Comparison of ENCODE assay signal across 28 mouse cellular contexts in genomic region chr7:109220026-109220425, GRCm38 (mm10). TPM values are rescaled to one million over a fixed set of nuclear protein-coding genes. Genes with fewer than 3 reads are reported as not detected.
A peak's percentile ranks its signal among the peaks of the same experiment; 100 is the strongest.
DNase-seq lines count a peak whose midpoint lies in the region; ATAC-seq and TF ChIP-seq lines count a peak whose summit lies in the region.
"Had no signal": no experiment of that assay in that cellular context is flagged by ENCODE, and none has a peak within 500 bp of the region (broad histone marks: within the 10 kb centered on the region; RNA-seq: fewer than 3 reads in every experiment).

No protein-coding gene starts in this region.

- in situ Hi-C loops in Patski (cut with MboI; ENCODE audit: low pct_unique_long_range_greater_than_20kb) = loop anchor here (10.0 kb wide), 1 partner anchor 85 kb away; no protein-coding TSS in a partner anchor

- no peak for ATAC-seq in hindbrain, postnatal 0 days
- no peak for ATAC-seq in midbrain, embryonic 14.5 days (ENCODE audit: low FRiP score, low TSS enrichment)
- peak; percentile 55 for ATAC-seq in Patski
- ATAC-seq: CD4-positive, CD25-positive, alpha-beta regulatory T cell, adult 4 months; forebrain, embryonic 16.5 days; inflammation-experienced regulatory T-cells, adult 6 months; intestine, embryonic 16.5 days had no signal

- no peak overlapping the region for H3K4me3 ChIP-seq in hindbrain, embryonic 10.5 days
- H3K4me3 ChIP-seq in hindbrain, postnatal 0 days (ENCODE audit: low read length) = no peak overlapping the region
- no peak overlapping the region for H3K4me3 ChIP-seq in midbrain, embryonic 10.5 days
- H3K4me3 ChIP-seq in midbrain, embryonic 14.5 days (replicated peaks; ENCODE audit: low read depth, low read length) = no peak overlapping the region
- H3K4me3 ChIP-seq: embryonic facial prominence, embryonic 12.5 days; embryonic facial prominence, embryonic 15.5 days; forebrain, embryonic 12.5 days; heart, embryonic 12.5 days; heart, embryonic 15.5 days; hindbrain, embryonic 15.5 days had no signal

- CTCF ChIA-PET in Patski (lab: Charles Lee) = interaction anchor here (0.7 to 1.2 kb wide), 4 partner anchors 50 to 205 kb away, joined by 3 to 4 read pairs (median 3); no protein-coding TSS in a partner anchor

- POLR2A ChIA-PET in Patski (lab: Charles Lee) = no interaction called here

- no peaks in the 10 kb centered on the region for H3K9me3 ChIP-seq in hindbrain, embryonic 10.5 days
- no peaks in the 10 kb centered on the region for H3K9me3 ChIP-seq in hindbrain, postnatal 0 days (ENCODE audit: low read length)
- no peaks in the 10 kb centered on the region for H3K9me3 ChIP-seq in midbrain, embryonic 10.5 days (replicated peaks)
- no peaks in the 10 kb centered on the region for H3K9me3 ChIP-seq in midbrain, embryonic 14.5 days (ENCODE audit: control insufficient read depth, low read length)
- H3K9me3 ChIP-seq: embryonic facial prominence, embryonic 12.5 days; embryonic facial prominence, embryonic 15.5 days; forebrain, embryonic 12.5 days; heart, embryonic 12.5 days; heart, embryonic 15.5 days; hindbrain, embryonic 15.5 days had no signal

- no peaks in the 10 kb centered on the region for H3K27me3 ChIP-seq in hindbrain, embryonic 10.5 days (ENCODE audit: insufficient read depth, poor library complexity, severe bottlenecking)
- no peaks in the 10 kb centered on the region for H3K27me3 ChIP-seq in hindbrain, postnatal 0 days (ENCODE audit: insufficient read depth, low read length)
- peaks cover 11% of the 10 kb centered on the region for H3K27me3 ChIP-seq in midbrain, embryonic 10.5 days (ENCODE audit: low read depth, poor library complexity, severe bottlenecking)
- no peaks in the 10 kb centered on the region for H3K27me3 ChIP-seq in midbrain, embryonic 14.5 days (ENCODE audit: control insufficient read depth, insufficient read depth, low read length)
- H3K27me3 ChIP-seq in Patski = no peaks in the 10 kb centered on the region
- H3K27me3 ChIP-seq: embryonic facial prominence, embryonic 12.5 days; embryonic facial prominence, embryonic 15.5 days; heart, embryonic 12.5 days; heart, embryonic 15.5 days; hindbrain, embryonic 15.5 days had no signal

- no peaks in the 10 kb centered on the region for H3K36me3 ChIP-seq in hindbrain, embryonic 10.5 days
- no peaks in the 10 kb centered on the region for H3K36me3 ChIP-seq in hindbrain, postnatal 0 days (ENCODE audit: insufficient read depth, low read length)
- H3K36me3 ChIP-seq in midbrain, embryonic 10.5 days = no peaks in the 10 kb centered on the region
- no peaks in the 10 kb centered on the region for H3K36me3 ChIP-seq in midbrain, embryonic 14.5 days (ENCODE audit: control insufficient read depth, insufficient read depth, low read length)
- H3K36me3 ChIP-seq: embryonic facial prominence, embryonic 12.5 days; embryonic facial prominence, embryonic 15.5 days; forebrain, embryonic 12.5 days; heart, embryonic 12.5 days; heart, embryonic 15.5 days; hindbrain, embryonic 15.5 days had no signal

- no peak overlapping the region for H3K4me2 ChIP-seq in hindbrain, postnatal 0 days (ENCODE audit: low read depth, low read length)
- H3K4me2 ChIP-seq in midbrain, embryonic 14.5 days (ENCODE audit: low read length) = no peak overlapping the region
- H3K4me2 ChIP-seq: embryonic facial prominence, embryonic 12.5 days; embryonic facial prominence, embryonic 15.5 days; forebrain, embryonic 12.5 days; heart, embryonic 12.5 days; heart, embryonic 15.5 days; hindbrain, embryonic 15.5 days had no signal

- 79% methylated on average over 4 of the region's 4 CpGs for WGBS in hindbrain, embryonic 10.5 days
- WGBS in hindbrain, postnatal 0 days = 74% methylated on average over 4 of the region's 4 CpGs
- WGBS in midbrain, embryonic 10.5 days = 80% methylated on average over 4 of the region's 4 CpGs
- WGBS in midbrain, embryonic 14.5 days = 78% methylated on average over 4 of the region's 4 CpGs

- peaks cover 26% of the 10 kb centered on the region for H3K4me1 ChIP-seq in hindbrain, embryonic 10.5 days (replicated peaks)
- H3K4me1 ChIP-seq in hindbrain, postnatal 0 days (ENCODE audit: insufficient read depth, low read length) = no peaks in the 10 kb centered on the region
- peaks cover 36% of the 10 kb centered on the region for H3K4me1 ChIP-seq in midbrain, embryonic 10.5 days
- H3K4me1 ChIP-seq in midbrain, embryonic 14.5 days (ENCODE audit: control insufficient read depth, insufficient read depth, low read length) = 0 out of 2 replicates have a peak, but pooled peaks cover 12% of the 10 kb centered on the region
- H3K4me1 ChIP-seq: embryonic facial prominence, embryonic 15.5 days; heart, embryonic 12.5 days; heart, embryonic 15.5 days had no signal

- DNase-seq in hindbrain, embryonic 10.5 days (ENCODE audit: low spot score) = no peak
- DNase-seq in hindbrain, postnatal 0 days (ENCODE audit: low spot score) = no peak
- no peak for DNase-seq in midbrain, embryonic 10.5 days (ENCODE audit: low spot score)
- no peak for DNase-seq in midbrain, embryonic 14.5 days
- DNase-seq in Muller cell, postnatal 12 days (ENCODE audit: inconsistent ontology term) = peak; percentile 78
- peak; percentile 9 for DNase-seq in Patski (ENCODE audit: low read depth, low spot score)
- DNase-seq: adrenal gland, postnatal 10 days; adrenal gland, postnatal 36 days; cerebellum, adult 18-20 months; cerebellum, adult 9-11 months; cerebellum, postnatal 25 days; gastrocnemius, postnatal 10 days; gastrocnemius, postnatal 36 days; heart, adult 18-20 months; heart, postnatal 14 days; heart, postnatal 4 days; kidney, adult 18-20 months had no signal

- no peak for TF ChIP-seq CTCF in hindbrain, postnatal 0 days (IDR thresholded peaks at IDR 0.05; ENCODE audit: low read depth)
- TF ChIP-seq CTCF in Patski (IDR thresholded peaks at IDR 0.05) = no peak

- H3K9ac ChIP-seq in hindbrain, postnatal 0 days (replicated peaks; ENCODE audit: low read length) = no peak overlapping the region
- no peak overlapping the region for H3K9ac ChIP-seq in midbrain, embryonic 14.5 days (replicated peaks; ENCODE audit: low read length)
- H3K9ac ChIP-seq: embryonic facial prominence, embryonic 12.5 days; embryonic facial prominence, embryonic 15.5 days; forebrain, embryonic 12.5 days; heart, embryonic 12.5 days; heart, embryonic 15.5 days; hindbrain, embryonic 15.5 days had no signal

- peak overlapping the region; percentile 77 for H3K27ac ChIP-seq in hindbrain, embryonic 10.5 days
- H3K27ac ChIP-seq in hindbrain, postnatal 0 days = no peak overlapping the region
- peak overlapping the region; percentile 73 for H3K27ac ChIP-seq in midbrain, embryonic 10.5 days (replicated peaks)
- H3K27ac ChIP-seq in midbrain, embryonic 14.5 days (replicated peaks; ENCODE audit: low read depth, low read length) = no peak overlapping the region
- H3K27ac ChIP-seq: embryonic facial prominence, embryonic 12.5 days; embryonic facial prominence, embryonic 15.5 days; forebrain, embryonic 12.5 days; heart, embryonic 15.5 days; hindbrain, embryonic 15.5 days had no signal

RNA-seq across cellular contexts. Expression of gene Lmo1, which starts 45.0 kb away (rescaled TPM):
- polyA plus RNA-seq in hindbrain, embryonic 10.5 days (2016; fragmentation: Nextera tagmentation; extraction: Ambion mirVana) = 26.1 and 37.6 TPM in 2 replicates
- 53.0 and 83.8 TPM in 2 replicates for total RNA-seq in hindbrain, postnatal 0 days (2014; rRNA removed)
- polyA plus RNA-seq in hindbrain, postnatal 0 days (2015; fragmentation: Nextera tagmentation; extraction: Ambion mirVana) = 45.5 and 48.4 TPM in 2 replicates
- 34.8 and 57.9 TPM in 2 replicates for polyA plus RNA-seq in midbrain, embryonic 10.5 days (2016; fragmentation: Nextera tagmentation; extraction: Ambion mirVana)
- 170 and 189 TPM in 2 replicates for polyA plus RNA-seq in midbrain, embryonic 14.5 days (2014; fragmentation: Nextera tagmentation; extraction: Ambion mirVana)
- polyA plus RNA-seq in Patski (2021) = 10.7 TPM
- total RNA-seq: MEL had no signal
- polyA plus RNA-seq: CD4-positive, CD25-positive, alpha-beta regulatory T cell, adult 4 months; inflammation-experienced regulatory T-cells, adult 6 months had no signal

Comparison
In these comparisons a context has a peak if more than half of its experiments do, and no peak if none do; other contexts are left out.
1. H3K27ac ChIP-seq: peak in hindbrain, embryonic 10.5 days (single experiment) and midbrain, embryonic 10.5 days (single experiment); none in hindbrain, postnatal 0 days (single experiment) and midbrain, embryonic 14.5 days (single experiment).
2. DNase-seq: peak in Muller cell, postnatal 12 days (single experiment) and Patski (single experiment); none in hindbrain, embryonic 10.5 days (single experiment), hindbrain, postnatal 0 days (single experiment), midbrain, embryonic 10.5 days (single experiment) and midbrain, embryonic 14.5 days (single experiment).